Mouse (Mus musculus): ENCODE data around the gene Prss30.

GRCm38 (mm10) chr17:23995421-23995820 lies 15.1 kb upstream of the Prss30 start:
- TF ChIP-seq POLR2A (IDR thresholded peaks at IDR 0.05; ENCODE audit: borderline replicate concordance, control insufficient read depth, low read depth, low read length) (no peak), CTCF (IDR thresholded peaks at IDR 0.05; ENCODE audit: control insufficient read depth, insufficient read depth, low read length) (no peak)
